8 mouse cellular contexts compared by ENCODE assay signal in the genomic region with DNA sequence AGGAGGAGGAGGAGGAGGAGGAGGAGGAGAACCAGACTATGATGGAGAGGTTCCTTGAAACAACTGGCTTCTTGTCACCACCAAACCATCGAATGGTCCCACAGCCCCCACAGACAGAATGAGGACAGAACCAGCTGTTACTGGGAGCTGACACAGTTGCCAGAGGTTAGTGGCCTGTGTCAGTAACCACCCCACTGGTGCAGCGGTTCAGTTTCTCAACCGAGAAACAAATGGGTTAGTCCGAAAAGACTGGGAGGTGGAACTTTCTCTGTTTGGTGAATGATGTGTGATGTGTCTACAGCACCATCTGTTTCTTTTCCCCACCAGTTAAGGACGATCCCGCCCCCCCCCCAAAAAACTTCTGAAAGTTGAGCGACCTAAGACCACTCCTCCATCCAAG. TPM values are rescaled to one million over a fixed set of nuclear protein-coding genes. Genes with fewer than 3 reads are reported as not detected.
DNase-seq lines count a peak whose midpoint lies in the region; ATAC-seq and TF ChIP-seq lines count a peak whose summit lies in the region.

No protein-coding gene starts in this region.

- H3K9me3 ChIP-seq in heart, embryonic 16.5 days (replicated peaks; ENCODE audit: control insufficient read depth, low read length), result no peaks in the 10 kb centered on the region
- no peaks in the 10 kb centered on the region for H3K9me3 ChIP-seq in embryonic facial prominence, embryonic 15.5 days (replicated peaks)
- H3K9me3 ChIP-seq in intestine, postnatal 0 days (ENCODE audit: control insufficient read depth), result no peaks in the 10 kb centered on the region
- H3K9me3 ChIP-seq in midbrain, embryonic 14.5 days (ENCODE audit: control insufficient read depth, low read length), result no peaks in the 10 kb centered on the region

- no peak for TF ChIP-seq POLR2A in heart, adult 2 months (IDR thresholded peaks at IDR 0.05; ENCODE audit: insufficient read depth, low read depth, low read length)

- H3K4me3 ChIP-seq in heart, embryonic 16.5 days (ENCODE audit: low read length), result peak overlapping the region; percentile 75; the same call in 1 of the 2 replicates
- no peak overlapping the region for H3K4me3 ChIP-seq in heart, adult 2 months
- H3K4me3 ChIP-seq in embryonic facial prominence, embryonic 15.5 days (replicated peaks), result peak overlapping the region; percentile 82; the same call in 1 of the 2 replicates
- peak overlapping the region; percentile 59; the same call in 1 of the 2 replicates for H3K4me3 ChIP-seq in intestine, postnatal 0 days (ENCODE audit: low read depth, low read length)
- peak overlapping the region; percentile 64 for H3K4me3 ChIP-seq in midbrain, embryonic 14.5 days (replicated peaks; ENCODE audit: low read depth, low read length)

- DNase-seq in heart, adult 2 months, result no peak
- no peak for DNase-seq in midbrain, embryonic 14.5 days
- no peak for DNase-seq in layer of hippocampus, postnatal 36 days
- no peak for DNase-seq in T-cell, adult 2 months (ENCODE audit: low spot score)

- H3K4me1 ChIP-seq in heart, embryonic 16.5 days (ENCODE audit: control insufficient read depth, insufficient read depth, low read length), result peaks cover 6% of the 10 kb centered on the region; the same call in 1 of the 2 replicates
- H3K4me1 ChIP-seq in heart, adult 2 months (ENCODE audit: control insufficient read depth, insufficient read depth, low read length), result peaks cover 3% of the 10 kb centered on the region; the same call in 1 of the 2 replicates
- H3K4me1 ChIP-seq in embryonic facial prominence, embryonic 15.5 days, result peaks cover 10% of the 10 kb centered on the region; the same call in 1 of the 2 replicates
- no peaks in the 10 kb centered on the region; the same call in 1 of the 2 replicates for H3K4me1 ChIP-seq in intestine, postnatal 0 days (replicated peaks; ENCODE audit: control insufficient read depth, insufficient read depth, low read length)
- H3K4me1 ChIP-seq in midbrain, embryonic 14.5 days (ENCODE audit: control insufficient read depth, insufficient read depth, low read length), result no peaks in the 10 kb centered on the region; the same call in 1 of the 2 replicates

- peaks cover 22% of the 10 kb centered on the region for H3K27me3 ChIP-seq in heart, embryonic 16.5 days (ENCODE audit: control insufficient read depth, insufficient read depth, low read length)
- no peaks in the 10 kb centered on the region; the same call in 1 of the 2 replicates for H3K27me3 ChIP-seq in heart, adult 2 months (ENCODE audit: control insufficient read depth, insufficient read depth, low read length)
- H3K27me3 ChIP-seq in embryonic facial prominence, embryonic 15.5 days, result peaks cover 9% of the 10 kb centered on the region
- H3K27me3 ChIP-seq in intestine, postnatal 0 days (replicated peaks; ENCODE audit: control insufficient read depth, insufficient read depth, low read length), result no peaks in the 10 kb centered on the region
- H3K27me3 ChIP-seq in midbrain, embryonic 14.5 days (ENCODE audit: control insufficient read depth, insufficient read depth, low read length), result no peaks in the 10 kb centered on the region; the same call in 1 of the 2 replicates

- H3K36me3 ChIP-seq in heart, embryonic 16.5 days (ENCODE audit: control insufficient read depth, insufficient read depth), result no peaks in the 10 kb centered on the region
- no peaks in the 10 kb centered on the region for H3K36me3 ChIP-seq in heart, adult 2 months (ENCODE audit: control insufficient read depth, insufficient read depth, low read length)
- H3K36me3 ChIP-seq in embryonic facial prominence, embryonic 15.5 days, result no peaks in the 10 kb centered on the region
- H3K36me3 ChIP-seq in intestine, postnatal 0 days (ENCODE audit: control insufficient read depth, insufficient read depth), result no peaks in the 10 kb centered on the region
- no peaks in the 10 kb centered on the region for H3K36me3 ChIP-seq in midbrain, embryonic 14.5 days (ENCODE audit: control insufficient read depth, insufficient read depth, low read length)

- no peak overlapping the region for H3K9ac ChIP-seq in heart, embryonic 16.5 days (ENCODE audit: low read length)
- no peak overlapping the region for H3K9ac ChIP-seq in heart, adult 2 months (ENCODE audit: low read depth, low read length)
- H3K9ac ChIP-seq in embryonic facial prominence, embryonic 15.5 days, result no peak overlapping the region
- H3K9ac ChIP-seq in intestine, postnatal 0 days (ENCODE audit: low read depth, low read length), result no peak overlapping the region
- H3K9ac ChIP-seq in midbrain, embryonic 14.5 days (replicated peaks; ENCODE audit: low read length), result no peak overlapping the region

- no peaks in the 10 kb centered on the region for H3K79me2 ChIP-seq in heart, adult 2 months (replicated peaks; ENCODE audit: control insufficient read depth, insufficient read depth, low read length)

- peak overlapping the region; percentile 98 for H3K4me2 ChIP-seq in heart, embryonic 16.5 days (ENCODE audit: low read depth, low read length)
- peak overlapping the region; percentile 96 for H3K4me2 ChIP-seq in embryonic facial prominence, embryonic 15.5 days (replicated peaks)
- H3K4me2 ChIP-seq in intestine, postnatal 0 days (replicated peaks; ENCODE audit: low read depth), result peak overlapping the region; percentile 97
- peak overlapping the region; percentile 85 for H3K4me2 ChIP-seq in midbrain, embryonic 14.5 days (ENCODE audit: low read length)

- WGBS in heart, embryonic 16.5 days, result 31% methylated on average over 7 of the region's 7 CpGs
- WGBS in heart, adult 2 months, result 21% methylated on average over 7 of the region's 7 CpGs
- 26% methylated on average over 7 of the region's 7 CpGs for WGBS in embryonic facial prominence, embryonic 15.5 days
- WGBS in intestine, postnatal 0 days, result 21% methylated on average over 7 of the region's 7 CpGs
- 31% methylated on average over 7 of the region's 7 CpGs for WGBS in midbrain, embryonic 14.5 days

- intact Hi-C loops in heart, adult 2 months (cut with DNase I), result no loop called here

- ATAC-seq in heart, embryonic 16.5 days (replicated peaks; ENCODE audit: extremely low read depth, insufficient read depth, low FRiP score), result no peak
- no peak for ATAC-seq in embryonic facial prominence, embryonic 15.5 days (ENCODE audit: insufficient number of reproducible peaks, low FRiP score, low TSS enrichment, low read depth)
- no peak for ATAC-seq in intestine, postnatal 0 days
- ATAC-seq in midbrain, embryonic 14.5 days (ENCODE audit: low FRiP score, low TSS enrichment), result no peak
- ATAC-seq in inflammation-experienced regulatory T-cells, adult 6 months, result no peak

- H3K27ac ChIP-seq in heart, embryonic 16.5 days (ENCODE audit: low read length), result no peak overlapping the region
- no peak overlapping the region for H3K27ac ChIP-seq in heart, adult 2 months
- no peak overlapping the region for H3K27ac ChIP-seq in embryonic facial prominence, embryonic 15.5 days (replicated peaks)
- no peak overlapping the region for H3K27ac ChIP-seq in intestine, postnatal 0 days (ENCODE audit: low read depth, low read length)
- no peak overlapping the region for H3K27ac ChIP-seq in midbrain, embryonic 14.5 days (replicated peaks; ENCODE audit: low read depth, low read length)

- TF ChIP-seq EP300 in heart, adult 2 months (IDR thresholded peaks at IDR 0.05; ENCODE audit: insufficient read depth, low read depth, low read length), result no peak

- TF ChIP-seq CTCF in heart, adult 2 months (IDR thresholded peaks at IDR 0.05), result no peak
- TF ChIP-seq CTCF in intestine, postnatal 0 days (IDR thresholded peaks at IDR 0.05; ENCODE audit: low read depth), result no peak

RNA-seq across cellular contexts. Expression of a gene that starts 1.0 kb away (rescaled TPM):
- polyA plus RNA-seq in heart, embryonic 16.5 days (2015; fragmentation: Nextera tagmentation; extraction: Ambion mirVana), result 1.5 and 1.9 TPM in 2 replicates
- total RNA-seq in heart, adult 2 months (2021), result 1 to 10 TPM in 1 of 2 experiments, under 1 TPM in 1; 0.75 to 1.0 TPM
- polyA plus RNA-seq in heart, adult 2 months (2012; rRNA removed), result 0.43 and 0.59 TPM in 2 replicates
- 3.1 and 5.4 TPM in 2 replicates for polyA plus RNA-seq in embryonic facial prominence, embryonic 15.5 days (2015; fragmentation: Nextera tagmentation; extraction: Ambion mirVana)
- 0.44 and 0.97 TPM in 2 replicates for polyA plus RNA-seq in intestine, postnatal 0 days (2015; fragmentation: Nextera tagmentation; extraction: Ambion mirVana)
- 2.7 and 2.9 TPM in 2 replicates for polyA plus RNA-seq in midbrain, embryonic 14.5 days (2014; fragmentation: Nextera tagmentation; extraction: Ambion mirVana)
- total RNA-seq in layer of hippocampus, postnatal 36 days (2021), result 1 to 10 TPM; 1.9 to 4.1 TPM
- 1 to 10 TPM; 1.1 to 1.9 (median 1.7) TPM for polyA plus RNA-seq in inflammation-experienced regulatory T-cells, adult 6 months (2017; shearing (Covaris generic))
